Mouse (Mus musculus): Measurements from ENCODE around the gene Dhrs7. TPM values are rescaled to one million over a fixed set of nuclear protein-coding genes. Genes with fewer than 3 reads are reported as not detected.

Dhrs7 gene
- 74.7 TPM for polyA plus RNA-seq (2017; shearing (Covaris generic))

GRCm38 (mm10) chr12:72664735-72665337 is at the start of gene Dhrs7:
Gene Dhrs7 (minus strand): TSS chr12:72664909.

GRCm38 (mm10) chr12:72649611-72650330 is 14.9 kb downstream of the Dhrs7 start, which contains the start of gene Gm4756:
Gene Gm4756 (minus strand): TSS chr12:72649661.

Other genes starting within 250 kb of the Dhrs7 start
- gene Lrrc9, start 223.0 kb downstream of the Dhrs7 start, polyA plus RNA-seq (2017; shearing (Covaris generic)) = not detected
- gene Pcnx4, start 128.5 kb downstream of the Dhrs7 start, polyA plus RNA-seq (2017; shearing (Covaris generic)) = 6.1 TPM
- gene Gm4756, start 15.2 kb downstream of the Dhrs7 start, polyA plus RNA-seq (2017; shearing (Covaris generic)) = not detected
- 80.7 TPM for gene Ppm1a, start 92.5 kb upstream of the Dhrs7 start, polyA plus RNA-seq (2017; shearing (Covaris generic))

Measured in CD4-positive, CD25-positive, alpha-beta regulatory T cell (primary cell).